Mouse (Mus musculus) layer of hippocampus, adult 9-10 months (tissue): Measurements from ENCODE around the gene Upf1.
A peak's percentile ranks its signal among the peaks of the same experiment; 100 is the strongest.

ENCODE experiments used
- DNase-seq: peaks from one replicate; pipeline ENCODE4 v3.0.0; 2022; ENCODE audit warnings: low spot score

Gene Upf1

GRCm38 (mm10) chr8:70353194-70353817 lies at the start of gene Upf1:
Gene Upf1, minus strand, starts transcription at chr8:70353278.
- DNase-seq = peak; percentile 94

GRCm38 (mm10) chr8:70397611-70398563 lies 44.8 kb upstream of the Upf1 start:
- no peak for DNase-seq

GRCm38 (mm10) chr8:70396184-70396583 lies 43.1 kb upstream of the Upf1 start:
- no peak for DNase-seq

- no peak for DNase-seq
These were observed 42.6 kb upstream of the Upf1 start for GRCm38 (mm10) chr8:70395649-70396048.

GRCm38 (mm10) chr8:70394269-70394998 lies 41.4 kb upstream of the Upf1 start:
- no peak for DNase-seq

- no peak for DNase-seq
These were observed 40.0 kb upstream of the Upf1 start for GRCm38 (mm10) chr8:70393087-70393486.

GRCm38 (mm10) chr8:70389678-70390077 lies 36.6 kb upstream of the Upf1 start:
- no peak for DNase-seq

- DNase-seq = peak; percentile 75
These were observed 30.2 kb upstream of the Upf1 start for GRCm38 (mm10) chr8:70383287-70383686.

GRCm38 (mm10) chr8:70380069-70380468 lies 27.0 kb upstream of the Upf1 start:
- DNase-seq = no peak

GRCm38 (mm10) chr8:70377049-70377448 lies 24.0 kb upstream of the Upf1 start:
- DNase-seq = no peak

GRCm38 (mm10) chr8:70376275-70376741 lies 23.2 kb upstream of the Upf1 start:
- DNase-seq = no peak

GRCm38 (mm10) chr8:70375212-70375859 lies 22.3 kb upstream of the Upf1 start:
- no peak for DNase-seq

GRCm38 (mm10) chr8:70374318-70374927 lies 21.3 kb upstream of the Upf1 start:
- no peak for DNase-seq

GRCm38 (mm10) chr8:70373397-70374317 lies 20.6 kb upstream of the Upf1 start, which contains the start of gene Comp:
Gene Comp, plus strand, starts transcription at chr8:70373558.
- no peak for DNase-seq

- DNase-seq = no peak
These were observed 18.9 kb upstream of the Upf1 start for GRCm38 (mm10) chr8:70371951-70372350.

- DNase-seq = no peak
These were observed 17.4 kb upstream of the Upf1 start for GRCm38 (mm10) chr8:70370476-70370875.

GRCm38 (mm10) chr8:70366588-70366987 lies 13.5 kb upstream of the Upf1 start:
- DNase-seq = no peak

- DNase-seq = no peak
These were observed 11.0 kb upstream of the Upf1 start for GRCm38 (mm10) chr8:70364066-70364465.

GRCm38 (mm10) chr8:70361484-70362032 lies 8.5 kb upstream of the Upf1 start:
- no peak for DNase-seq

- DNase-seq = no peak
These were observed 7.7 kb upstream of the Upf1 start for GRCm38 (mm10) chr8:70360769-70361168.
